Mouse (Mus musculus): Measurements from ENCODE around the gene Chaf1a. TPM values are rescaled to one million over a fixed set of nuclear protein-coding genes. Genes with fewer than 3 reads are reported as not detected.

Gene Chaf1a
- polyA plus RNA-seq, 1 experiment from 2014 or later = 44.5 TPM

DNA sequence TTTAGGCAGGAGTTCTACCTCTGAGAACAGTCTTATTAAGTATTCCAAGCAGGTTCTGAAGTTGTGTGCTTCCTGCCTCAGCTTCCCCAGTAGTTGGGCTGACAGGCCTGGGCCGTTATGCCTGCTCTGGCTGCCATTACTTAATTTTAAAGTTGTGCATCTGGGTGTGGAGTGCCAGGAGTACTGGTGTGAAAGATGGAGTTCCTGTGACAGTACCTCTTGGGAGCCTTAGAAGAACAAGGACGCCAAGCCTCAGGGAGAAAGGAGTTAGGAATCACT, 30.3 kb upstream of the Chaf1a start:
- peak overlapping the region; percentile 96; the same call in 1 of the 2 replicates for H3K27ac ChIP-seq
- H3K4me1 ChIP-seq = peaks cover 27% of the 10 kb centered on the region
- H3K9ac ChIP-seq = peak overlapping the region; percentile 85
- H3K27me3 ChIP-seq = no peaks in the 10 kb centered on the region
- peaks cover 38% of the 10 kb centered on the region for H3K36me3 ChIP-seq
- H3K9me3 ChIP-seq = no peaks in the 10 kb centered on the region
- H3K4me3 ChIP-seq = peak overlapping the region; percentile 82
- 27% methylated on average over 2 of the region's 2 CpGs for WGBS
- H3K4me2 ChIP-seq (replicated peaks) = peak overlapping the region; percentile 93
- no peak for ATAC-seq (ENCODE audit: insufficient number of reproducible peaks, insufficient read depth, low FRiP score, low TSS enrichment)

DNA sequence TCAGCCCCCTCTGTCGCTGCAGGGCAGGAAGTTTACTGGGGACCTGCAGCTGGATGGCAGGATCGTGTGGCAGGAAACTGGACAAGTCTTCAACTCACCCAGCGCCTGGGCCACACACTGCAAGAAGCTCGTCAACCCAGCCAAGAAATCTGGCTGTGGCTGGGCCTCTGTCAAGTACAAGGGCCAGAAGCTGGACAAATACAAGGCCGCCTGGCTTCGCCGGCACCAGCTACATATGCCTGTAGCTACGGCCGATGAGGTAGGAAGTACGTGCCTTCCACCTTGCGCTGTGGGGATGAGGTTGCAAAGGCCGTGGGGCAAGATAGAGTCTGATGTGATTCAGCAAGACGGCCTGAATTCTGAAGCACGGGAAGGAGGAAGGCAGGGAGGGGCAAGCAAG, 30.0 kb upstream of the Chaf1a start:
- peak overlapping the region; percentile 55; the same call in 1 of the 2 replicates for H3K27ac ChIP-seq
- no peaks in the 10 kb centered on the region for H3K9me3 ChIP-seq
- ATAC-seq (ENCODE audit: insufficient number of reproducible peaks, insufficient read depth, low FRiP score, low TSS enrichment) = no peak
- WGBS = 61% methylated on average over 14 of the region's 14 CpGs
- H3K4me3 ChIP-seq = peak overlapping the region; percentile 82
- peaks cover 27% of the 10 kb centered on the region for H3K4me1 ChIP-seq
- H3K36me3 ChIP-seq = peaks cover 42% of the 10 kb centered on the region
- no peaks in the 10 kb centered on the region for H3K27me3 ChIP-seq
- H3K9ac ChIP-seq = peak overlapping the region; percentile 85
- H3K4me2 ChIP-seq (replicated peaks) = peak overlapping the region; percentile 93

DNA sequence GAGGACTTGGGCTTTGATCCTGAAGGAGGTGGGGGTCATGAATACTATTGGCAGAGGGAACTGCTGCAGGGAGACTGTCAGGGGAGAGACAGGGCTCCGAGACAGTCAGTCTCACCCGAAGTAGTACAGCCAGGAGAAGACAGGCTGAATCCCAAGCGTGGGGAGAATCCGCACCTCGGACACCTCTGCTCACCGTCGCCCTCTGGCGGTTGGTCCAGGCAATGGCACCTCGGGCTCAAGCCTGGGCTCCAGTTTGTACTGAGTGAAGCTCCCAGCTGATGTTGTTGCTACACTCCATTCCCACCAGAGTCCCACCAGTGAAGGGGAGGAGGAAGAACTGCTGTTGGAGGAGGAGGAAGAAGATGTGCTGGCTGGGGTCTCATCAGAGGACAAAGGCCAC, 29.6 kb upstream of the Chaf1a start:
- peaks cover 46% of the 10 kb centered on the region for H3K36me3 ChIP-seq
- H3K9me3 ChIP-seq = no peaks in the 10 kb centered on the region
- H3K27me3 ChIP-seq = no peaks in the 10 kb centered on the region
- peaks cover 27% of the 10 kb centered on the region for H3K4me1 ChIP-seq
- peak overlapping the region; percentile 82 for H3K4me3 ChIP-seq
- ATAC-seq (ENCODE audit: insufficient number of reproducible peaks, insufficient read depth, low FRiP score, low TSS enrichment) = no peak
- H3K27ac ChIP-seq = no peak overlapping the region
- 9% methylated on average over 9 of the region's 9 CpGs for WGBS
- peak overlapping the region; percentile 93 for H3K4me2 ChIP-seq (replicated peaks)
- peak overlapping the region; percentile 85 for H3K9ac ChIP-seq

DNA sequence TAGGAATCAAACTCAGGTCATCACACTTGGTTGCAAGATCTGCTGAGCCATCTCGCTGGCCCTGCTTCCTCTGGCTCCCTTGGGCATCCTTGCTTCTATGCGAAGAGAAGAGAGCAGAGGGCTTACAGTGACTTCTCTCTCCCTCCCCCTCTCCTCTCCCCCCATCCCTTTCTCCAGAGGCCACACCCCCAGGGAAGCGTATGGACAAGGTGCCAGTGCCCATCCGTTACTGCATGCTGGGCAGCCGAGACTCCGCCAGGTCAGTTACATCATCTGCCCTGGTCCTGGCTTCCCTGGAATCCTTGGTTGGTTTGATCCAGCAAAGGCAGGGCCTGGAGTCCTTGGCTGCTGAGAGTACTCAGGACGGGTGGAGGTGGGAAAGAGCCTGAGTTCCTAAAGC, 28.8 kb upstream of the Chaf1a start:
- Histone ChIP-seq H3K27ac (no peak overlapping the region), H3K4me1 (peaks cover 27% of the 10 kb centered on the region), H3K4me3 (no peak overlapping the region), H3K9me3 (no peaks in the 10 kb centered on the region), H3K36me3 (peaks cover 53% of the 10 kb centered on the region), H3K4me2 (replicated peaks) (no peak overlapping the region), H3K9ac (no peak overlapping the region), H3K27me3 (no peaks in the 10 kb centered on the region)
- 89% methylated on average over 7 of the region's 7 CpGs for WGBS
- no peak for ATAC-seq (ENCODE audit: insufficient number of reproducible peaks, insufficient read depth, low FRiP score, low TSS enrichment)

DNA sequence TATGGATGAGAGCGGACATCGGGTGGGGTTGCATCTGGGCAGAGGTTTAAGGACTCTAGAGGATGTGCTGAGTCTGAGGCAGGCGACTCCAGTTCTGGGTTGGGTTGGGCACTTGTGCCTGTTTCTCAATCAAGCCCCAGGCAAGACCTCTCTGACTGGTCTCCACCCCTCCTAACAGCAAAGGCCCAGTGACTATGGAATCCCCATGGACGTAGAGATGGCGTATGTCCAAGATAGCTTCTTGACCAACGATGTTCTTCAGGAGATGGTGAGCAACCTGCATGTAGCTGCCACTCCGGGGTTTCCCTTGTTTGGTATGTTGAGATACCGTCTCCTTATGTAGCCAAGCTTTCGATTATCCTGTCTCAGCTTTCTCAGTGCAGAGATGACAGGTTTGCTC, 24.9 kb upstream of the Chaf1a start:
- H3K27ac ChIP-seq = no peak overlapping the region
- peaks cover 12% of the 10 kb centered on the region for H3K4me1 ChIP-seq
- no peak for ATAC-seq (ENCODE audit: insufficient number of reproducible peaks, insufficient read depth, low FRiP score, low TSS enrichment)
- WGBS = 94% methylated on average over 9 of the region's 9 CpGs
- H3K4me3 ChIP-seq = no peak overlapping the region
- H3K9ac ChIP-seq = no peak overlapping the region
- H3K9me3 ChIP-seq = no peaks in the 10 kb centered on the region
- no peak overlapping the region for H3K4me2 ChIP-seq (replicated peaks)
- no peaks in the 10 kb centered on the region for H3K27me3 ChIP-seq
- H3K36me3 ChIP-seq = peaks cover 87% of the 10 kb centered on the region

DNA sequence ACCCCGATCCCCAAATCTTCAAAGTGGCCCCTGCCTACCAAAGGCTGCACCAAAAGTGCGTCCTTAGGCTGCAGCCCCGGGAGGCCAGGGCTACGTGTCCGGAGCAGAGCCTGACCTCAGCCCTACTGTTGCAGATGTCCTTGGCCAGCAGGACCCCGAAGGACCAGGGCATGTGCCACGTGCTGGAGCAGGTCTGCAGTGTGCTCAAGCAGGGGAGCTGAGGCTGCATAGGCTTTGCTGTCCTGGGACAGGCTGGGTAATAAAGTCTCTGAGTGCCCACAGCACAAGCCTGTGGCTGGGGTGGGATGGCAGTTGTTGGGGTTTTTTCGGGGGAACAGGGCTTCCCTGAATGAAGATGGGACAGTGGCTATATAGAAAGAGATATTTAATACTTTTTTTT, 23.9 kb upstream of the Chaf1a start:
- no peak overlapping the region for H3K9ac ChIP-seq
- no peak overlapping the region for H3K4me2 ChIP-seq (replicated peaks)
- no peaks in the 10 kb centered on the region for H3K27me3 ChIP-seq
- H3K4me3 ChIP-seq = no peak overlapping the region
- no peaks in the 10 kb centered on the region for H3K9me3 ChIP-seq
- ATAC-seq (ENCODE audit: insufficient number of reproducible peaks, insufficient read depth, low FRiP score, low TSS enrichment) = no peak
- peaks cover 86% of the 10 kb centered on the region for H3K36me3 ChIP-seq
- H3K27ac ChIP-seq = no peak overlapping the region
- peaks cover 1% of the 10 kb centered on the region; the same call in 1 of the 2 replicates for H3K4me1 ChIP-seq
- WGBS = 89% methylated on average over 8 of the region's 8 CpGs

DNA sequence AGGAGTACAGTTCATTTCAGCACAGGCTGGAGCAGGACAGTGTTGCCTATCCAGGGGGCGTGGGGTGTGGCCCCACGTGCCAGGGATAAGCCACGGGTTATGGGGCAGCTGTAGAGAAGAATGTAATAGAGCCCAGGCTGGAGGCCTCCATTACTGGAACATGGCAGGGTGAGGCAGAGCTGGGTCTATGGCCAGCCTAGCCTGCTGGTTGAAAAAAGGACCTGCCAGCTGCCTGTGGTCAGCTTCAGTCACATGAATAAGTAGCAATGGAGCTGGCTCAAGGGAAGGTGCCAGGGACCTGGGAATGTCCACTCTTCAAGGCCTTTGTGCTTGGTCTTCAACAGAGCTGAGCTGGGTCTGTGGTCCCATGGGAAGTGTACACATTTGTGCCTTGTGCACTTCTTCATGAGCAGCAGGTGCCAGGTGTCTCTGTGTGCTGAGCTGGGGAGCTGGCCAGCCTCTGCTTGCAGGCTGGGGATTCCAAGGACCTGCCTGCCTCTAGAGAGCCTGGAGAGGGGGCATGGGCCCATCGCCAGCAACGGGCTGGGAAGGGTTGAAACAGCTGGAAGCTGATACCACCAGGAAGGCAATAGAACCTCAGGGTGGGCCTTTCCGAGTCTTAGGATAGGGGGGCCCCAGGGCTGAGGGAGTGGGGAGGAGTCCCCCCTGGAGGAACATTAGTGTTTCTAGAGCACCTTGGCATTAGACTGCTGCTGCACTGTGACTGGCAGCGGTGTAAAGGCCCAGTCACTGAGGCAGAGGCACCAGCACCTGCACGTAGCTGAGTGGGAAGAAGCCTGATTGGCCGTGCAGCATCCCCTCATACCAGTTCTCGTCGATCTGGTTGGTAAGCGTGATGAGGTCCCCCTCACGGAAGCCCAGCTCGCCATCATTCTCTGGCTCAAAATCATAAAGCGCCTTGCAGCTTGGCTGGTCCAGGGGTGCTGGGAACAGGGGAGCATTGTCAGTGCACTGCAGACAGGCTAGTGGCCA, 23.1 kb upstream of the Chaf1a start:
- Histone ChIP-seq H3K4me1 (no peaks in the 10 kb centered on the region), H3K9ac (no peak overlapping the region), H3K4me3 (no peak overlapping the region), H3K9me3 (no peaks in the 10 kb centered on the region), H3K27ac (no peak overlapping the region), H3K4me2 (replicated peaks) (no peak overlapping the region), H3K27me3 (no peaks in the 10 kb centered on the region), H3K36me3 (peaks cover 78% of the 10 kb centered on the region)
- WGBS = 80% methylated on average over 15 of the region's 15 CpGs
- no peak for ATAC-seq (ENCODE audit: insufficient number of reproducible peaks, insufficient read depth, low FRiP score, low TSS enrichment)

DNA sequence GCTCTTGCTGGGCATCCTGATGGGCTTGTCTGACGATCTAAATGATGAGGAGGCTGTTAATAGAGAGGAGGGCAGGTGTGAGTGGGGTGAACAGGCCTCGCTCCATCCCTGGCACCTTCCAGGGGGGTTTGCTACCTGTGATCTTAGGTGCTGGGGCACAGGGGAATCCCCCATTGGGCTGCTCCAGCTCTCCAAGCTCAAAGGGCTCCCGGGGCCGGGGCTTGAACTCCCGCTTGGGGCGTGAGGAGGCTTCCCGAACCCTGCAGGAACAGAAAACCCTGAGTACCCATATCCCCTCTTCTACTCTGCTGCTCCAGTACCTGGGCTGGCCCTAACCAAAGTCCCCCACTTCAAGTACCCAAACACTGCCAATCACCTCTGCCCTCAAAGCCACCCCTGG, 22.4 kb upstream of the Chaf1a start:
- H3K9ac ChIP-seq = no peak overlapping the region
- H3K4me3 ChIP-seq = no peak overlapping the region
- H3K36me3 ChIP-seq = peaks cover 73% of the 10 kb centered on the region
- H3K27me3 ChIP-seq = no peaks in the 10 kb centered on the region
- no peaks in the 10 kb centered on the region; the same call in 1 of the 2 replicates for H3K4me1 ChIP-seq
- ATAC-seq (ENCODE audit: insufficient number of reproducible peaks, insufficient read depth, low FRiP score, low TSS enrichment) = no peak
- no peaks in the 10 kb centered on the region for H3K9me3 ChIP-seq
- H3K27ac ChIP-seq = no peak overlapping the region
- H3K4me2 ChIP-seq (replicated peaks) = no peak overlapping the region
- 87% methylated on average over 7 of the region's 7 CpGs for WGBS

DNA sequence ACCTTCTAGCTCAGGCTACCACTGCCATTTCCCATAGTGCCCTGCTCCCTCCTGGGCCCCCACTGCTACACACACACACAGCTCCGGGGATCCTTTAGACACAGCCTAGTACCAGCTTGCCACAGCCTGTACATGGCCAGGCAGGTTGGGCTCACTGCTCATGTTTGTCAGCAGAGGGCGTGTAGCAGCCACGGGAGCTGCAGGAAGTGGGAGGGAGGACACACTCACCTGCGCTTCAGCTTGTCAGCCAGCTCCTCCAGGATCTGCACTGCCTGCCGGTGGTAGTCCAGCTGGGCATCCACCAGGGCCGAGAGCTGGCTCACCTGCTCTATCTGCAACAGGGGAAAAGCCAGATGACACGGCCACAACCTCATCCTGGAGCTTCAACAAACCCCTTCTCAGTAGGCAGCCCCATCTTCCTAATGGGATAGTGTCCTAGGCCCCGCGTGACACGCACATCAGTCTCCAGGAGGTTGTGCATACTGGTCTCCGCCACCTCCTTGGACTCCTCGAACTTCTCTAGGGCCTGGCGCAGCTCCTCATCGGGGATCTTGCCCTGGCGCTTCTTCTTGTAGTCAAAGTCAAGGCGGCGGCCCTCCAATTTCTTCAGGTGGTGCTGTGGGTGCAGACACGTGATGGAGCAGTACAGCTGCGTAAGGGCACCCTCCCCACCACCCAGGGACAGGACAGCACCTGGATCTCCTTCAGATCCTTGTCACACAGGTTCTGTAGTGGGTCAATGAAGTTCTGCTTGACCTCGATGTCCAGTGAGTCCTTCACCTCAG, 21.7 kb upstream of the Chaf1a start:
- H3K9ac ChIP-seq = no peak overlapping the region; the same call in 1 of the 2 replicates
- H3K4me1 ChIP-seq = no peaks in the 10 kb centered on the region; the same call in 1 of the 2 replicates
- no peak overlapping the region for H3K27ac ChIP-seq
- peak; percentile 11; the same call in 1 of the 2 replicates for ATAC-seq (ENCODE audit: insufficient number of reproducible peaks, insufficient read depth, low FRiP score, low TSS enrichment)
- peaks cover 67% of the 10 kb centered on the region for H3K36me3 ChIP-seq
- H3K9me3 ChIP-seq = no peaks in the 10 kb centered on the region
- WGBS = 75% methylated on average over 20 of the region's 20 CpGs
- H3K4me2 ChIP-seq (replicated peaks) = no peak overlapping the region
- H3K27me3 ChIP-seq = no peaks in the 10 kb centered on the region
- H3K4me3 ChIP-seq = no peak overlapping the region

DNA sequence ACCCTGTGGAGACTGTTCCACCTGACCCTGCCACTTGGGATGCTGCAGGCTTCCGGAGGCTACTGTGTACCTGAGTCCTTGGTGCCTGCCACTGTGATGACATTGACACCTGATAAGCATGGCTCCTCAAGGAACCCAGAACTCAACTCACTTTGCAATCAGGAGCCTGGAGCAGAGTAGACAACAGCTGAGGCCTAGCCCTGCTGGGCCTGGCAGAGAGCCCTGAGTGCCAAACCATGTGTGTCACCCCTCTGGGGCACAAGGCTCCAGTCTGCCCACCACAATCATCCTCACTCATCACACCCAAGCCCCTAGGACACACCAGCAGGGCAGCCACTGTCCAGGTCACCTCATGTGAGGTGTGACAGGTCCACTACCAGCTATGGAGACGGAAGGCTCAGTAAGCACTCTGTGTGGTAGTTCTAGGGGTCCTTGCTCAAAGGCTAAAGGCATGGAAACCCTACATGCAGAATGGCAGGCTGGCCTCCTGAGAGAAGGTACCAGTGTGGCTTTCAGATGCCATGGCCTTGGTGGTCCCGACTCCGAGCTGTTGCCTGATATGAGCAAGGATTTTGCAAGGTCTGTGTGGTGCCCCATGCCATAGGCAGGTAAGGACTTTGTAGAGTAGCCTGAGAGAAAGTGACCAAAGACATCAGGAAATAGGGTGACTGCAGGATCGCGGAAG, 19.7 kb upstream of the Chaf1a start:
- Histone ChIP-seq H3K4me1 (no peaks in the 10 kb centered on the region; the same call in 1 of the 2 replicates), H3K36me3 (peaks cover 57% of the 10 kb centered on the region), H3K27me3 (no peaks in the 10 kb centered on the region), H3K27ac (no peak overlapping the region), H3K9ac (no peak overlapping the region), H3K9me3 (no peaks in the 10 kb centered on the region), H3K4me3 (no peak overlapping the region), H3K4me2 (replicated peaks) (no peak overlapping the region)
- WGBS = 91% methylated on average over 6 of the region's 6 CpGs
- ATAC-seq (ENCODE audit: insufficient number of reproducible peaks, insufficient read depth, low FRiP score, low TSS enrichment) = no peak

DNA sequence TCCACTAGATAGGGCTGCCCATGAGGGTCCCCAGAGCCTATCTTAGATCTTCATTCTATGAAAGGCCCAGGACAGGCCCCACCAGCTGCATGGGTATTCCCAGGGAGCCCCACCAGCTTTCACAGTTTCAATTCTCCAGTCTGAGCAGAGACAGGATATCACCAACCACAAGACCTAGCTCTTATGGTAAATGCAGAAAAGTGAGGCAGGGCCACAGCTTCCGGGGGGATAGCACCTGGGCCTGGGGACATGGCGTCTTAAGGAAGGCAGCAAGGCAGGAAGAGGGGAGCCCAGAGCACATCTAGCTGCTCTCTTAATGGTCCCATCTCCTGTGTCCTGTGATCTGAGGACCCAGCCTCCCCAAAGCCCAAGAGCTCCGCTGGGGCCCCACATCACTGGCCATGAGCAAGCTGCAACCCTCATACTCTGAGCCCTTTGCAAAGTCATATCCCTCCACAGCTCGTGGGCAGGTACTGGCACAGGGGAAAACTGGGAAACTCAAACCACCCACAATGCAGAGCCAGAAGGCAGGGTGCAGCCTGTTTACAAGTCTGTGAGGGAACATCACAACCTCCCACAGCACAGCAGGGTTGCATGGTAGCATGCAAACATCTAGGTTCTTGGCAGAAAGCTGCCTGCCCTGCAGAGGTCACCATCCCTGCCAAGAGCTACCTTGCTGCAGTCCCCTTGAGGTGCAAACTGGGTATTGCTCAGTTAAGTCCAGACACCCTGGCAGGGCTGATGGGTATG, 18.9 kb upstream of the Chaf1a start:
- H3K27ac ChIP-seq = no peak overlapping the region
- no peaks in the 10 kb centered on the region; the same call in 1 of the 2 replicates for H3K4me1 ChIP-seq
- no peaks in the 10 kb centered on the region for H3K27me3 ChIP-seq
- no peaks in the 10 kb centered on the region for H3K9me3 ChIP-seq
- H3K4me2 ChIP-seq (replicated peaks) = no peak overlapping the region
- no peak for ATAC-seq (ENCODE audit: insufficient number of reproducible peaks, insufficient read depth, low FRiP score, low TSS enrichment)
- no peak overlapping the region for H3K9ac ChIP-seq
- no peak overlapping the region for H3K4me3 ChIP-seq
- peaks cover 49% of the 10 kb centered on the region for H3K36me3 ChIP-seq
- WGBS = 86% methylated on average over 4 of the region's 4 CpGs
